Mouse (Mus musculus): ENCODE measurements around the gene Rbbp5.

- no peak for TF ChIP-seq CTCF (IDR thresholded peaks at IDR 0.05; ENCODE audit: insufficient read depth, low read depth, low read length)
- TF ChIP-seq POLR2A (IDR thresholded peaks at IDR 0.05; ENCODE audit: insufficient read depth, low read depth, low read length): no peak
Observed at GRCm38 (mm10) chr1:132518621-132519020, 41.5 kb downstream of the Rbbp5 start.

All from olfactory bulb, adult 2 months (tissue).